Mouse (Mus musculus): ENCODE data around the gene Icosl.
"Not testable (repeated sequence)": the region's sequence is repeated elsewhere in the genome, so short reads cannot be mapped to it uniquely, and the experiment has no call there.

Gene Icosl

DNA sequence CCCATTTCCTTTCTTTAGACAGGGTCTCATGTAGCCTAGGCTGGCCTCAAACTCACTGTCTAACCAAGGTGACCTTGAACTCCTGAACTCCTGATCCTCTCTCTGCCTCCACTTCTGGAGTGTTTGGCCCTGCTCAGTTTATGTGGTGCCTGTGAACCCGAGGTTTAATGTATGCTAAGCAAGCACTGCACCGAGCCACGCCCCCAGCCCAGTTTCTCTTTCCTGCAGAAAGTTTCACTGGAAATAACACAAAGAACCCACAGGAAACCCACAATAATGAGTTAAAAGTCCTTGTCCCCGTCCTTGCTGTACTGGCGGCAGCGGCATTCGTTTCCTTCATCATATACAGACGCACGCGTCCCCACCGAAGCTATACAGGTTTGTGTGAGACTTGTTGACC, 5.9 kb downstream of the Icosl start:
- peak; percentile 82 for DNase-seq (ENCODE audit: low read depth)

DNA sequence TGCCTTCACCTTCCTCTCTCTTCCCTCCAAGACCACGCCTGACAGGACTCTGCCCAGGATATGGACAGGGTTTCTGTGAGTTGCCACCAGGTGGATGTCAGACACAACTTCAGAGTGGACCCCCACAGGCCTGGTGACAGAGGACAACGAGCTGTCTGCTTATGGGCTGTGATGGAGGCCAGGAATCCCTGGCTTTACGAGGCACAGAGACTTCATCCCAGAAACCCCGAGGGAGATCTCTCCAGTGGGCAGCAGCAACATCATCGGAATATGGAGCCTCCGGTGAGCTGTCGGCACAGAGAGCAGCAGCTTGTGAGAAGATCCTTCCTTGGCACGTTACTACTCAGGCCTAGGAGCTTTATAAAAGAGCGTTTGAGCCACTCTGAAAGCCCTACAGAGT, 8.8 kb downstream of the Icosl start:
- DNase-seq (ENCODE audit: low read depth): no peak

DNA sequence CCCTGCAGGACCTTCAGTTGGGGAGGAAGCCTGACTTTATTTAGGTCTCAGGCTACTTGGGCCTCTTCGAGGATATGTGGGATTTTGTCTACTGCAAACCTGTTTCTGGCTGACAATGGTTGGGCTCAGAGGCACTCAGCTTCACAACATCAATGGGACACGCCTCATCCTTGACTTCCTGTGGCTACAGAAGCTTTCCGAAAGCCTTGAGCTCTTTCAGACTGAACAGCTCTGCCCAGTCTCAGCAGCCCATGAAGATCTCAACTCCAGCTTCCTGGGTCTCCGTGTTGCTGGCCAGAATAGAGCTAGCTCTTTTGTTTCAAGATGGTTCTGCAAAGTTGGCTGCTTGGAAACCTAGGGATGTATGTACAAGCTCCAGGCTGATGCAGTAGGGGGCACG, 9.2 kb downstream of the Icosl start:
- peak; percentile 51 for DNase-seq (ENCODE audit: low read depth)

DNA sequence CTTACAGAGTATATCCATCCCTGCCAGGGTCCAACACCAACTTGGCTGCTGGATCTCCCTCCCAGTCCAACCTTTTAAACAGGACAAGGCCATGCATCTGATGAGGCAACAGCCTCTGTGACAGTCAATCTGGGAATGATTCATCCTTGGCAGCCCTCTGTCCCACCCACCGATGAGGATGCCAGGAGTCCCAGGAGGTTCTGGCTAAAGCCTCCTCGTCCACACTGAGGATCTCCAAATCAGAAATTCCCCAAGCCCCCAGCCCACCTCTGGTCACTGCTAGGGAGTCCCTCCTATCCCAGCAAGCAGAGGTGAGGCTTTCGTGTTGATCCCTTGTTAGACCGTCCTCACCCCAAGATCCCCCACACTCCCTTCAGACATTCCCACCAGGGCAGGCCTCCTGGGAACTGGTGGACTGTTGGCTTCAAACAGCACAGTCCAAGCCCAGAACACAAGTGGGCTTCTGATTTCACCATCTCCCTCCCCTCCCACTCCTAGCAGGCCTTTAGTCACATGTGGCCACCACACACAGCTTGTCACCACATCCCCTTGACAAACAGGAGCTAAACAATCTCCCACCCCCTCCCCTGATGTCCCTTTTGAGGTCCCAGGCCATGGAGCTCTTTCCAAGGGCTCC, 11.0 kb downstream of the Icosl start:
- no peak for DNase-seq (ENCODE audit: low read depth)

DNA sequence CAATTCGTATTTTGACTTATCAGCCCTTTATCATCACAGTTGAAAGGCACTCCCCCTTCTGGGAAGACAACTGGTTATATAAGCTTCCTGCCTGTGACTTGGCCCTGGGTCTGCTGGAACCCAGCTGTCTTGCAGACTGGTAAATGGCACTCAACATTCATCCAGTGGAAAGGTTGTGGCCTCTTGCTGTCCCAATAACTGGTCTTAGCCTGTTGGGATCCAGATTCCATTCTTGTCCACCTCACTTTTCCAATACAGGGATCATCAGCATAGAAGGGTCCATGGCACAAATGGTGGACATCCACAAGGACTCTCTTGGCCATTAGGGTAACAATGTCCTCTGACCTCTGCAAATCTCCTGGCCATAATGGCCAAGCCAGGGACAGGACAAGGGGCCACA, 15.0 kb downstream of the Icosl start:
- peak; percentile 16 for DNase-seq (ENCODE audit: low read depth)

DNA sequence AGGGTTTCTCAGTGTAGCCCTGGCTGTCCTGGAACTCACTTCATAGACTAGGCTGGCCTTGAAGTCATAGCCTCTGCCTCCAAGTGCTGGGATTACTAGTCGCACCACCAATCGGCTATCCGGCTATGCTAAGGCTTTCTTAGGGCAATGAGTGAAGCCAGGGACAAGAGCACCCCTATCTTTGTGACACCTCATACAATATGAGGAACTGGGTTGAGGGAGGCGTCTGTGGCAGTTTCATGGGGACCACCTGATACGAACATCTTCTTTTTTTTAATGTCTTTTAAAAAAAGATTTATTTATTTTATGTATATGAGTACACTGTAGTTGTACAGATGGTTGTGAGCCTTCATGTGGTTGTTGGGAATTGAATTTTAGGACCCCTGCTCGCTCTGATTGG, 16.6 kb downstream of the Icosl start:
- DNase-seq (ENCODE audit: low read depth): peak; percentile 13

DNA sequence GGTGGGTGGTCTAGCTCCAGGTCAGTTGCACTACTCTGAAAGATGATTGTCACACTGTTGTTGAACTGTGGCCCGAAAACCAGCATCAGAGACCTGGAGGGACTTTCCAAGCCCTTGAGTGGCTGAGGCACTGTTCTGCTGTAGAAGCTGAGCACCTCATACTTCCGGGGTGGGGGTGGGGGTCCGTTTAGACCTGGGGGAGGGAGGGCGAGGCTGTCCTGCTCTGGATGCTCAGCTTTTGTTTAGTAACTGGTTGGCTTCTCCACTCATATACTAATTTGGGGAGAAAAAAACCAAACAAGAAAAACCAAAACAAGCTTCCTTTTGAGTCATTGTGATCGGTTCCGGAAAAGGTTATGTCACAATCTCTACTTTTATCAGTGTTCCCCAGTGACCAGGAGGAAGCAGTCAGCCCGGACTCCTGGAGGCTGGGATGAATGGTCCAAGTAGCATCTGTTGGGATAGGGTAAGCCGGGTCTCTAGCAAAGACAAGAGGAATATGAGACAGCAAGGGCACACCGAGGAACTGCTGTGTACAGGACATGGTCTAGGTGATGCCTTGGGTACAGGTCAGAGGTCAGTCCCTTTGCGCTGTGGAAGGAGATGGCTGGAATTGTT, 17.5 kb downstream of the Icosl start:
- DNase-seq (ENCODE audit: low read depth): peak; percentile 91

DNA sequence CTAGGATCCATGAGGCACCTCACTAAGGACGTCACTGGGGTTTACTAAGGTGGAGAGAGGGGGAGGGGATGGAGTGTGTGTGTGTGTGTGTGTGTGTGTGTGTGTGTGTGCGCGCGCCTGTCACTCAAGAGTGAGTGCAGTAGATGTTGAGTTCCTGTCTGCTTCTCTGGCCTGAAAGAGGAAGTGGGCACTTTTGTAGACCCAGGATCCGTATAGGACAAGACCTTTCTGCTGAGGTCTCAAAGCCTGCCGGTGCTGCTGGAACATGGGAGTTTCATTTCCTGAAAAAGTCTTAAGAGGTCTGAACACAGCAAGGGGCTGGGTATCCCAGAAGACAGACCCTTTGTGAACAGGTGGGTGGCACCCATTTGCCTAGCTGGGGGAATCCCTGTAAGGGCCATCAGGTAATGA, 18.0 kb downstream of the Icosl start:
- DNase-seq (ENCODE audit: low read depth): peak; percentile 81

DNA sequence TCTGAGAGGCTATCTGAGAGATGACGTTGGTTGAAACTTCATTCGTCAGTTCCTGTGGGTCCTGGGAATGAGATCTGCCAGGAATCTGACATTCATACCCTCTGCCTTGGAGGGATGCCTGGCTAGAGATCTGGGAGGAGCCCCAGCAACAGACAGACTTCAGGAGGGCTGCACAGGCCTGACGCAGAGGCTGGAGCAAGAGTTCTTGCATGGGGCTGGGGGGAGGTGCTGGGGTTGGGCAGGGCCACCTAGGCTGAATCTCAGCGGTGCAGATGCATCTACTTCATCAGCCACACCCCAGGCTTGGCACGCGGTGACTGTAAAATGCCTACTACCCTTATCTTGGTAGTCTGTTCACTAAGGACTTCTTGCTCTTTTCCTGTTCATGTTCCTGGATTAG, 21.1 kb downstream of the Icosl start:
- DNase-seq (ENCODE audit: low read depth): peak; percentile 52

DNA sequence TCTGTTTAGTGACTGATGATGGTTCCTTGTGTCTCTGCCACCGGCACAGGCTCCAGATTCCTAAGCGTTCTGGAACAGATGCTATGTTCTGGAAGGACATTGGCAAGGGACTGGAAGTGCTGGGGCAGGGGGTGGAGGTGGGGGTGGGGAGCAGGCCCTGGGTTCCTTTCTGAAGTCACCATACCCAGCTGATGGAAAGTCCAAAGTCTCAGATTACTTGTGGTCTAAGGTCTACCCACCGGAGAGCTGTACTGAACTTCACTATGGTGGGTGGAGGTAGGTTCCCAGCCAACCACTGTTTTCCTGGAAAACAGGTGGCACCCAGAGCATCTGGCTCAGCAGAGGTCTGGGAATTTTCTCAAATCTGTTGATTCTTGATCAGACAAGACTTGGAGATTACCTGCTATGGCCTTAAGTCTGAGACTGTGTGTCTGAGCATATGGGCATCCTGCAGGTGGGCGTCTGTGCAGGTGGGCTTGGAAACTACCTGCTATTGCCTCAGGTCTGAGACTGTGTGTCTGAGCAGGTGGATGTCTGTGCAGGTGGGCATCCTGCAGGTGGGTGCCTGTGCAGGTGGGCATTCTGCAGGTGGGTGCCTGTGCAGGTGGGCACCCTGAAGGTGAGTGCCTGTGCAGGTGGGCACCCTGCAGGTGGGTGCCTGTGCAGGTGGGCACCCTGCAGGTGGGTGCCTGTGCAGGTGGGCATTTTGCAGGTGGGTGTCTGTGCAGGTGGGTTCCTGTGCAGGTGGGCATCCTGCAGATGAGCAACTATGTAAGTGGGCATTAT, 21.8 kb downstream of the Icosl start:
- no peak for DNase-seq (ENCODE audit: low read depth)

DNA sequence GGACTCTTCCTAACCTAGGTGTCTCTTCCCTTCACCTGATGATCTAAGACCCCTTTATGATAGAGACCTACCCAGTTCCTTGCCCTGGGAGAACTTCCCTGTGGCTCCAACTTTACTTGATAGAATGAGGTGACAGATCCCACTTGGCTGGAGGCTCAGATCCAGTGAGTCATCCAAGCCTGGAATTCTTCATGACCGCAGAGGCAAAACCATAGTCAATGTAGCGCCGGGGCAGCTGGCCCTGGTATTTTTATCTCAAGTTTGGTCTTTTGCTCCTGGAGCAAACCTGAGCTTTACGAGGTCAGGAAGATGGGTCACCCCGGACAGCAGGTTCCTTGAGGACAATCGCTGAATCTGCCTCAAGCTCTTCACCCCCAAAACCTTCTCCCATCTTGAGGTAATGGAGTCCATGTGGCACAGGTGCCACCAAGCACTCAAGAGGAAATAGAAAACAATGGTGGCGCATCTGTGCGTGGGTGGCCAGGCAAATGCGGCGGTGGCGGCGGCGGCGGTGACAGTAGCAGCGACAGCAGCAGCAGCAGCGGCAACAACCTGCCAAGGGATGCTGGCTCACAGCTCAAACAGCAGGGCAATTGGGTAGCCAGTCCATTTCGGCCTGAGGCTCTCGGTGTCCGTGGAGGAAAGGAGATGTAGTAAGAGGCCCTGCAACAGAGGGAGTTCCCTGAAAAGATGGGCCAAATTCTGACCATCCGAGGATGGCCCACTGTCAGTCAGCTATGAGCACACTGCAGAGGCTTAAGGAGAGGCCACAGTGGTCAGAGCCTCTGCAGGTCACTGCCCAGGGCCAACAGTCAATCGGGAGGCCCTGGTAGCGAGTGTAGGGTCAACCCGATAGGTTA, 23.0 kb downstream of the Icosl start:
- peak; percentile 55 for DNase-seq (ENCODE audit: low read depth)

DNA sequence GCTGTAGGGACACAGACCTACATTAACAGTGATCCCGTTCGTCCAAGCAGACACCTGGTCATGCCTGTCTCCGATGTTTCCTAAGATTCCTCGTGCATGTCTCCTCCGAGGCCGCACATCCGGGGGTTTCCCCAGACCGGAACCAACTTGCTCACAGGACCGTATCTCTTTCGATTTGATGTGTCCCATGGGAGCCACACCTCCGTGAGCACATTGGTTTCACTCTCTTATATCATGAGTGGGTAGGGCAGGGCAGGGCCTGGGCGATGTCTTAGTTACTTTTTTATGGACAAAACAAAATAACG, 23.6 kb downstream of the Icosl start:
- peak; percentile 84 for DNase-seq (ENCODE audit: low read depth)

DNA sequence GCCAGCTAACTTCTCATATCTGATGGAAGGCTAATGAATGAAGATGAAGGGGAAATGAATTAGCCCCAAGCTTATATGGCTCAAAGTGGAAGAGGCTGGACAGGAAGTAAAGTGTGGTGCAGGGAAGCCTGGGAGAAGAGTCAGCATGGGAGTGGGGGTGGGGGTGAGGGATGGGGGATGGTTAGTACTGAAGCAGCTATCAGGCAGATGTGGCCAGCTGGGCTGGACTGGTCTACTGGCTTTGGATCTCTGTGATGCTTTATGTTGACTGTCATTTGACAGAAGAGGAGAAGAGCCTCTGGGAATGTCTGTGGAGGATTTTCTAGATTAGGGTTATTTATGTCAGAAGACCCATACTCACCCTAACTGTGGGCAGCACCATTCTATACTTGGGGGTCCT, 26.1 kb downstream of the Icosl start:
- DNase-seq (ENCODE audit: low read depth): no peak

DNA sequence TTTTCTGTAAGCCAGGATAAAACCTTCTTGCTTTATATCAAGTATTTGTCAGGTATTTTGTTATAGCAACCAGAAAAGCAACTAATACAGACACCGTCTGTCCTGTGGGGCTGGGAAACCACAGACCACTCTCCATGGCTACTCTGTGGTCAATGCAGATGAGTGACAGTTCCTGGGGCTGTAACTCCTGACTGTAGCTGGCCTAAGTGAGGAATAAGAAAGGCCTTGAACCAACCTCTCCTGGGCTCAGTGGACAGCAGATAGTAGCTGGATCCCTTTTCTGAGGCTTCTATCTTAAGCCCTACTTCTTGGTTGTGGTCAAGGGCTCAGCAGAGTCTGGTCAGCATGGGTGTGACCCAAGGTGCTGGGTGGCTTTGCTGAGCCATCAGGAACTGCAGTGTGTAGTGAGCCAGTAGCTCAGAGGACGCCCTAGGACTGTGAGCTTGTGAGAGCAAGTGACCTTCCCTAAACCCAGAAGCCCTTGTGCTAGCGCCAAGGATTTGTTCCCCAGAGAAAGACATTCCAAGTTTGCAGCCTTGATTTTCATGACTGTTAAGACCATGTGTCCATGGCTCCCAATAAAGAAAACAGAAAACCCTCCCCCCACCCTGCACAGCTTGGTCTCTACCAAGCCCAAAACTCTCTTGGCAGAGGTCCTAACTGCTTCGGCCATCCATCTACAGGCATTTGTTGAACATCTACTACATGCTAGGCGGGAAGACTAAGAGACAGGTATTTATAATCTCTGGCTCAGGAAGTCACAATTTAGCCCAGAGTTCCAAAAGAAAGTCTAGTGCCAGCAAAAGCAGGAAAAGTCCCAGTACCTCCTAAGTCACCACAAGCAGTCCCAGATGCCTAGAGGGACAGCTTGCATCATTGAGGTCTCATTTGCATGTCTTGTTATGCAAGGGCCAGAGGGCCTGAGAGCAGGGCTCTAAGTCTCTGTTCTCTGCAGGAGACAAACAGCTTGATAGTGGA, 27.1 kb downstream of the Icosl start:
- no peak for DNase-seq (ENCODE audit: low read depth)

DNA sequence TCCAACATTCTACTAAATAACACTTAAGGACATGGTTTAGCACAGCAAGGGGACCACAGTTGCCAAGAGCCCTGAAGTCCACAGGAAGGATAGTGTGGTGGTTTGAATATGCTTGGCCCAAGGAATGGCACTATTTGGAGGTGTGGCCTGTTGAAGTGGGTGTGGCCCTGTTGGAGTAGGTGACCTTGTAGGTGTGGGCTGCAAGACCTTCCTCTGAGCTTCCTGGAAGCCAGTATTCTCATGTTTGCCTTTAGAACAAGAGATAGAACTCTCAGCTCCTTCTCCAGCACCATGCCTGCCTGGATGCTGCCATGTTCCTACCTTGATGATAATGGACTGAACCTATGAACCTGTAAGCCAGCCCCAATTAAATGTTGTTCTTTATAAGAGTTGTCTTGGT, 30.8 kb downstream of the Icosl start:
- not testable (repeated sequence) for DNase-seq (ENCODE audit: low read depth)

DNA sequence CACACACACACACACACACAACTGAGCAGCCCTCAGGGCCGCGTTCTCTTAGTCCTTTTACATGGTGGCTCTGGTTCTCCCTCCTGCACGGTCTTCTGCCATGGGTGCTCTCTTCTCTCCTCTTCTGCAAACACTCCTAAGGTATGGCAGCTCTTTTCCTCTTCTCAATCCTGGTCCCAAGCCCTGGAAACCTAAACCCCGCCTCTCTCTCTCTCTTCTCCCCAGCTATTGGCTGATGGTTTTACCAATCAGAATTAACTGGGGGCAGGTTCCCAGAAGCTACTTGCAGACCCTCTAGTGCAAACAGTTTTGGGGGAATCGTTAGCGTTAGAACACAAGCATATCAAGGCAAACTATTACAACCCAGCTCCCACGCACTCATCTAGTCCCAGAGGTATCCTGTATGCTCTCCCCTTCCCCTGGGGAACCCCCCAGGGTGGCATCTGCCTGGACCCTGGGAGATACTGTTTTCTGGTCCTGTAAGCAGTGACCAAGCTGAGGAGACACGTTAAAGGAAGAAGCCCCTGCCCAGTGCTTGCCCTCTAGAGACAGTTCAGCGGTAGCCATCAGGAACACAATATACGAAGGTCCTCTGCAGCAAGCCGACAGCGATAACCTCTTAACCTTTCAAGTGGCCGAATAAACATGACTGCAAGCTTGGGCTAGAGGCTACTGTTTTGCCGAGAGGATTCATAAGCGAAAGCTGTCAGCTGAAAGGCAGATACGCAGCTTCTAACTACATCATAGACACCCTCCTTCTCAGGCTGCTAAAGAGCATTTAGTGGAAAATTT, 32.1 kb downstream of the Icosl start:
- no peak for DNase-seq (ENCODE audit: low read depth)

DNA sequence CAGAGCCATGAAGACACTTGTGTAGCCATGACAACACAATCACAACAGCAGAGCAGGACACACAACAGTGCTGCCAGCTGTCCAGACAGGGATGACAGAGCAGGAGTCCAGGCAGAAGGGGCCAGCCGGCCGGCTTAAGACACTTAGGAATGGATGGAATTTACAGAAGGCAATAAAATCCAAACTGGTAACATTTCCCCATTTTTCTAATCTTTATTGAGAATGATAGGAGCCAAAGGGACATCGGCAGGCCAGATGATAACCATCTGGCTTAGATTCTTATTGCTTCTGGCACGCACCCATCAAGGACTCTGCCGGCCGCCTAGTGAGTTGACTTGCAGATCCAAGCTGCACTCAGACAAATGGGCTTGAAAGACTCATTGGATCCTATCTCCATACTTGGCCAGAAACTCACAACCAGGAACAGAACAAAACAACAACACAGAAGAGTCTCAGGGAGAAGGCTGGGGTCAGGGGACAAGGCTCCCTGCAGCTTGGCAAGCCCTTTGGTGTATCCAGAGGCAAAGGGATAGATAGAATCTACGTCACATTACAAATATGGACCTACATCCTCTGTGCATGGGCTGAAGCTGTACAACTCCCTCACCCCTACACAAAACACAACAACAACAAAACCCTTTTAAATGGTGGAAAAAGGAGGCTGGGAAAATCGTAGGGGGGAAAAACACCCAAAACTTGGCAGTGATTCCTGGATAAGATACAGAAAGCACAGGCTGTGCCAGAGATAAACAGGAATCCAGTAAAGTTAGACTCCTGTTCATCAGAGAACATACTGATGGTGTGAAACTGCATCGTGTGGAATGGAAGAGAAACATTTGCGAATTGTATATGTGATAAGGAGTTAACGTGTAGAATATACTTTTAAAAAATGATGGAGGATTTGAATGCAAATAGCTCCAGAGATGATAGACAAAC, 35.7 kb downstream of the Icosl start:
- no peak for DNase-seq (ENCODE audit: low read depth)

DNA sequence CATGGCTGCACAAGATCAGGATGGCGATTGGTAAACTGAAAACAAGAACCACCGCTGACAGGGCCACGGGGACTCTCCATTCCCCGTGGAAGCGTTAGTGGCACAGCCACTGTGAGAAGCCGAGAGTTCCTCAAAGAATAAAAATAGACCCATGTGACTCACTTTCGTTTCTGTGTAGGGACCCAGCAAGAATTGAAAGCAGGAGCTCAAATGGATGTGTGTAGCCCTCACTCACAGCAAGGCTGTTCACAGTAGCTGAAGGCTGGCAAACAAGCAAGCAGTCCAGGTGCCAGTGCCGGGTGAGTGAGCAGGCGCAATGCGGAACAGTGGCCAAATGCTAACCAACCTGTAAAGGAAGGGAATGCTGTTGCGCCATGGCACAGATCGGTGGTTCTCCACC, 36.4 kb downstream of the Icosl start:
- no peak for DNase-seq (ENCODE audit: low read depth)

DNA sequence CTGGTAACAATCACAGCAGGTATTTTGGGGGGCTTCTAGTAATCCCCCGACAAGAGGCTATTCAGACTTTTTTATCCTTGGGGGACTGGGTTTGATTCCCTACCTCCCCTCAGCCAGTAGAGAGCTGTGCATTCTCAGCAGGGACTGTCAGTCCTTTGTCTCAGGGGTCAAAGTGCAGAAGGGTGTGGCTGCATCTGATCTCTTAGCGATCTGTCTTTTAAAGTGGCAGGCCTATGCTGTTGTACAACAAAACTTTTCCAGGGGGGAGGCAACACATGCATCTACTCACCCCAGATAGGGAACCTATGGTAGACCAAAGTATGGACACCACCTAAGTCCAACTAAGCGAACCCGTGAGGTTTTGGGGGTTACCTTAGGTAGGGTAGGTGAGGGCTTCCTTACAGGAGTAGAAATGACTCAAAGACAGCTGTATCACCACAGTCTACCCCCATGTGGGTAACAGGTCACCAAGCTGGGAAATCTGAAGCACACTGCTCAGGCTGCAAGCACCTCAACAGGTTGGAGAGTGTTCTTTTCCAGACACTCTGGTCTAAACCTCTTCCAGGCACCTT, 45.5 kb downstream of the Icosl start:
- no peak for DNase-seq (ENCODE audit: low read depth)

Measured in induced T-regulatory cell, adult 2 months (primary cell).